20 mouse cellular contexts compared by ENCODE assay signal in genomic region chr7:91810774-91811173, GRCm38 (mm10).
"Had no signal": no experiment of that assay in that cellular context is flagged by ENCODE, and none has a peak within 500 bp of the region (broad histone marks: within the 10 kb centered on the region; RNA-seq: fewer than 3 reads in every experiment).

No protein-coding gene starts in this region.

- H3K9ac ChIP-seq: liver, embryonic 13.5 days; liver, embryonic 15.5 days; liver, postnatal 0 days; lung, embryonic 15.5 days; midbrain, embryonic 12.5 days; neural tube, embryonic 13.5 days; neural tube, embryonic 15.5 days had no signal

- DNase-seq: liver, embryonic 13.5 days; liver, postnatal 0 days; lung, adult 2 months; lung, postnatal 14 days; lung, postnatal 36 days; right cerebral cortex, adult 18-20 months; right cerebral cortex, postnatal 25 days; right cerebral cortex, postnatal 4 days; spleen, adult 18-20 months; thymus, adult 18-20 months; thymus, postnatal 14 days; thymus, postnatal 36 days had no signal

- H3K4me1 ChIP-seq: liver, embryonic 13.5 days; liver, embryonic 15.5 days; lung, embryonic 15.5 days; megakaryocyte, embryonic 14.5 days; midbrain, embryonic 12.5 days; neural tube, embryonic 13.5 days; neural tube, embryonic 15.5 days had no signal

- ATAC-seq: liver, postnatal 0 days; lung, postnatal 0 days had no signal

- H3K4me2 ChIP-seq: liver, embryonic 13.5 days; liver, embryonic 15.5 days; lung, embryonic 15.5 days; midbrain, embryonic 12.5 days; neural tube, embryonic 13.5 days; neural tube, embryonic 15.5 days had no signal

- H3K9me3 ChIP-seq: liver, embryonic 13.5 days; liver, embryonic 15.5 days; lung, embryonic 15.5 days; megakaryocyte, embryonic 14.5 days; midbrain, embryonic 12.5 days; neural tube, embryonic 13.5 days; neural tube, embryonic 15.5 days had no signal

- H3K4me3 ChIP-seq: liver, embryonic 13.5 days; liver, embryonic 15.5 days; lung, embryonic 15.5 days; megakaryocyte, embryonic 14.5 days; midbrain, embryonic 12.5 days; neural tube, embryonic 13.5 days; neural tube, embryonic 15.5 days had no signal

- H3K36me3 ChIP-seq: liver, embryonic 13.5 days; liver, embryonic 15.5 days; lung, embryonic 15.5 days; midbrain, embryonic 12.5 days; neural tube, embryonic 13.5 days; neural tube, embryonic 15.5 days had no signal

- H3K27me3 ChIP-seq: liver, embryonic 13.5 days; liver, embryonic 15.5 days; lung, embryonic 15.5 days; megakaryocyte, embryonic 14.5 days; midbrain, embryonic 12.5 days; neural tube, embryonic 13.5 days; neural tube, embryonic 15.5 days had no signal

- H3K27ac ChIP-seq: liver, embryonic 13.5 days; liver, embryonic 15.5 days; lung, embryonic 15.5 days; macrophage; midbrain, embryonic 12.5 days; neural tube, embryonic 13.5 days; neural tube, embryonic 15.5 days had no signal
